Mouse (Mus musculus) hindbrain, embryonic 14.5 days (tissue): ENCODE measurements around the gene Fgfr4. TPM values are rescaled to one million over a fixed set of nuclear protein-coding genes. Genes with fewer than 3 reads are reported as not detected.

Source experiments
- ATAC-seq: fragments of 200-750 bp; cut with Nextera tagmentation; 2 replicates; pipeline ENCODE4 v1.8.0; 2017; ENCODE audit warnings: moderate number of reproducible peaks, mild to moderate bottlenecking, moderate TSS enrichment, moderate library complexity; ENCODE audit not compliant: low FRiP score
- DNase-seq: peaks from one replicate; pipeline ENCODE4 v3.0.0-alpha.2; 2015; ENCODE audit warnings: low spot score
- H3K27ac ChIP-seq: fragments of 300-500 bp; sonication (generic); 2 replicates; pipeline ENCODE4 v1.5.1; 2014; ENCODE audit warnings: mild to moderate bottlenecking, moderate library complexity
- H3K27me3 ChIP-seq: fragments of 300-500 bp; sonication (generic); 2 replicates; pipeline ENCODE4 v1.6.1; 2014; ENCODE audit warnings: mild to moderate bottlenecking, low read length, mixed read lengths; ENCODE audit not compliant: control insufficient read depth, insufficient read depth
- H3K36me3 ChIP-seq: fragments of 300-500 bp; sonication (generic); replicated peaks from 2 replicates; pipeline ENCODE4 v1.6.1; 2014; ENCODE audit not compliant: control insufficient read depth, insufficient read depth
- H3K4me1 ChIP-seq: fragments of 300-500 bp; sonication (generic); replicated peaks from 2 replicates; pipeline ENCODE4 v1.6.1; 2014; ENCODE audit warnings: antibody characterized with exemption, low read length, mixed read lengths; ENCODE audit not compliant: control insufficient read depth, insufficient read depth
- H3K4me2 ChIP-seq: fragments of 300-500 bp; sonication (generic); replicated peaks from 2 replicates; pipeline ENCODE4 v1.6.1; 2014; ENCODE audit warnings: mild to moderate bottlenecking, moderate library complexity
- H3K4me3 ChIP-seq: fragments of 300-500 bp; sonication (generic); replicated peaks from 2 replicates; pipeline ENCODE4 v1.5.1; 2014; ENCODE audit warnings: mild to moderate bottlenecking, low read length
- H3K9ac ChIP-seq: fragments of 300-500 bp; sonication (generic); 2 replicates; pipeline ENCODE4 v1.6.1; 2014
- H3K9me3 ChIP-seq: fragments of 300-500 bp; sonication (generic); 2 replicates; pipeline ENCODE4 v1.6.1; 2016; ENCODE audit warnings: low read length; ENCODE audit not compliant: control insufficient read depth
- WGBS: fragments of 180-500 bp; shearing (Covaris S2); extraction: QIAGEN DNeasy Blood & Tissue Kit; methylation state at CpG from one replicate; pipeline ENCODE4 v1.1.7; 2014; 5-methylcytosine and 5-hydroxymethylcytosine counted together
- polyA plus RNA-seq: library from polyadenylated mRNA; unstranded; fragments of >200 nt; fragmentation: Nextera tagmentation; extraction: Ambion mirVana; gene quantifications from 2 replicates; pipeline ENCODE4 v1.2.1, GENCODE M21; 2014

Gene Fgfr4
- polyA plus RNA-seq, 1 experiment from 2014 or later, result 0.92 TPM

GRCm38 (mm10) chr13:55133448-55133847 is 19.0 kb upstream of the Fgfr4 start, which contains the start of gene Gm17617:
Gene Gm17617, minus strand, starts transcription at chr13:55133548.
- Histone ChIP-seq H3K36me3 (peaks cover 52% of the 10 kb centered on the region), H3K9ac (no peak within 1 kb of the TSS), H3K9me3 (no peaks in the 10 kb centered on the region), H3K4me3 (no peak within 1 kb of the TSS), H3K4me2 (no peak within 1 kb of the TSS), H3K27ac (no peak within 1 kb of the TSS), H3K4me1 (no peaks in the 10 kb centered on the region), H3K27me3 (no peaks in the 10 kb centered on the region)
- ATAC-seq, result no peak
- WGBS, result 98% methylated on average over 2 of the region's 2 CpGs
- DNase-seq, result no peak

- H3K27ac ChIP-seq, result no peak overlapping the region
- no peaks in the 10 kb centered on the region for H3K4me1 ChIP-seq
- H3K9ac ChIP-seq, result no peak overlapping the region
- H3K27me3 ChIP-seq, result no peaks in the 10 kb centered on the region
- no peak overlapping the region for H3K4me2 ChIP-seq
- H3K36me3 ChIP-seq, result peaks cover 33% of the 10 kb centered on the region
- ATAC-seq (no peak), DNase-seq (peak; percentile 31)
- no peak overlapping the region for H3K4me3 ChIP-seq
- 5% methylated on average over 5 of the region's 5 CpGs for WGBS
- H3K9me3 ChIP-seq, result no peaks in the 10 kb centered on the region
Measured at GRCm38 (mm10) chr13:55135382-55135781, 17.1 kb upstream of the Fgfr4 start.

DNA sequence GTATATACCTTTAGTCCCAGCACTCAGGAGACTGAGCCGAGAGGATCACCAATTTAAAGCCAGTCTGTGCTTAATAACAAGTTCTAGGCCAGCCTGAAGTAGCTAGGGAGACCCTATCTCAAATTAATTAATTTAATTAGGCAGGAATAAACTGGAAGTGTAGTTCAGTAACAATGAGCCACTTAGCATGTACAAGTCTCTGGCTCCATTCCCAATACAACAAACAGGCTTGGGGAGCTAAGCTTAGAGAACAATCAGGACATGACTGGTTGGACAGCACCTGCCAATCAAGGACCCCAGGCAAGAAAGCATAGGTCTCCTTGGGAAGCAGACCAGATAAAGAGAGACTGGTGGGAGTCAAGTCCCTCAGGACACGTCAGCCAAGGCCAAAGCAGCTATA is 12.2 kb upstream of the Fgfr4 start:
- WGBS, result 84% methylated on average over 2 of the region's 2 CpGs
- ATAC-seq, result no peak
- DNase-seq, result no peak
- Histone ChIP-seq H3K9ac (no peak overlapping the region), H3K27me3 (no peaks in the 10 kb centered on the region), H3K4me1 (no peaks in the 10 kb centered on the region), H3K4me3 (no peak overlapping the region), H3K36me3 (no peaks in the 10 kb centered on the region), H3K9me3 (no peaks in the 10 kb centered on the region), H3K4me2 (no peak overlapping the region), H3K27ac (no peak overlapping the region)

- Histone ChIP-seq H3K27ac (no peak overlapping the region), H3K9ac (no peak overlapping the region), H3K36me3 (no peaks in the 10 kb centered on the region), H3K4me3 (no peak overlapping the region), H3K9me3 (no peaks in the 10 kb centered on the region), H3K27me3 (peaks cover 28% of the 10 kb centered on the region), H3K4me2 (no peak overlapping the region), H3K4me1 (peaks cover 6% of the 10 kb centered on the region; the same call in 1 of the 2 replicates)
- no peak for DNase-seq
- WGBS, result 76% methylated on average over 5 of the region's 5 CpGs
- ATAC-seq, result no peak
Measured at GRCm38 (mm10) chr13:55153951-55154350, 1.5 kb downstream of the Fgfr4 start.

- DNase-seq (no peak), ATAC-seq (no peak)
- no peaks in the 10 kb centered on the region for H3K4me1 ChIP-seq
- no peak overlapping the region for H3K4me2 ChIP-seq
- H3K27me3 ChIP-seq, result no peaks in the 10 kb centered on the region
- H3K9me3 ChIP-seq, result no peaks in the 10 kb centered on the region
- no peaks in the 10 kb centered on the region for H3K36me3 ChIP-seq
- no peak overlapping the region for H3K4me3 ChIP-seq
- no peak overlapping the region for H3K9ac ChIP-seq
- no peak overlapping the region for H3K27ac ChIP-seq
- 72% methylated on average over 7 of the region's 7 CpGs for WGBS
Measured at GRCm38 (mm10) chr13:55162365-55162764, 9.9 kb downstream of the Fgfr4 start.

DNA sequence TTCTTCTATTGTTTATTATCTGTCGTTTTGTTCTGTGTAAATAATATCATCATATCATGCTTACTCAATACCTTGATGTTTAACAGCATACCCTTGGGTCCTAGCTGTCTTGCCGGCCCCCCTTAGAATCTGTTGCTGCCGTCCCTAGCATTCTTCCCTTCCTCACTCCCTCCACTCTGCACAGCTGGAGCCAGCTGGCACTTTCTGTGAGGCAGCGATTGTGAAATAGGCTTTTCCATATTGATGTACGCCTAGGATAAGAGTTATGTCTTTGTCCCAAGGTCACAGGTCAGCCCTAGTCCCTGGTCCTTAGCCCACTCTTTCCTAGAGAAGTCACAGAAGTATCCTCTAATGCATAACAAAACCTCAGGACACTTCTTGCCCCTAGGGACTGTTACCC is 11.1 kb downstream of the Fgfr4 start:
- no peak overlapping the region for H3K4me2 ChIP-seq
- WGBS, result 53% methylated on average over 5 of the region's 5 CpGs
- no peaks in the 10 kb centered on the region for H3K27me3 ChIP-seq
- H3K4me1 ChIP-seq, result no peaks in the 10 kb centered on the region; the same call in 1 of the 2 replicates
- no peaks in the 10 kb centered on the region for H3K9me3 ChIP-seq
- DNase-seq, result no peak
- no peak overlapping the region for H3K9ac ChIP-seq
- no peak overlapping the region for H3K4me3 ChIP-seq
- H3K27ac ChIP-seq, result no peak overlapping the region
- H3K36me3 ChIP-seq, result no peaks in the 10 kb centered on the region
- no peak for ATAC-seq

GRCm38 (mm10) chr13:55165831-55166339 is 13.4 kb downstream of the Fgfr4 start:
- Histone ChIP-seq H3K4me3 (no peak overlapping the region), H3K27me3 (no peaks in the 10 kb centered on the region), H3K36me3 (no peaks in the 10 kb centered on the region), H3K4me2 (no peak overlapping the region), H3K9ac (no peak overlapping the region), H3K4me1 (peaks cover 8% of the 10 kb centered on the region), H3K27ac (no peak overlapping the region), H3K9me3 (no peaks in the 10 kb centered on the region)
- ATAC-seq (no peak), DNase-seq (no peak)
- WGBS, result 90% methylated on average over 16 of the region's 16 CpGs

DNA sequence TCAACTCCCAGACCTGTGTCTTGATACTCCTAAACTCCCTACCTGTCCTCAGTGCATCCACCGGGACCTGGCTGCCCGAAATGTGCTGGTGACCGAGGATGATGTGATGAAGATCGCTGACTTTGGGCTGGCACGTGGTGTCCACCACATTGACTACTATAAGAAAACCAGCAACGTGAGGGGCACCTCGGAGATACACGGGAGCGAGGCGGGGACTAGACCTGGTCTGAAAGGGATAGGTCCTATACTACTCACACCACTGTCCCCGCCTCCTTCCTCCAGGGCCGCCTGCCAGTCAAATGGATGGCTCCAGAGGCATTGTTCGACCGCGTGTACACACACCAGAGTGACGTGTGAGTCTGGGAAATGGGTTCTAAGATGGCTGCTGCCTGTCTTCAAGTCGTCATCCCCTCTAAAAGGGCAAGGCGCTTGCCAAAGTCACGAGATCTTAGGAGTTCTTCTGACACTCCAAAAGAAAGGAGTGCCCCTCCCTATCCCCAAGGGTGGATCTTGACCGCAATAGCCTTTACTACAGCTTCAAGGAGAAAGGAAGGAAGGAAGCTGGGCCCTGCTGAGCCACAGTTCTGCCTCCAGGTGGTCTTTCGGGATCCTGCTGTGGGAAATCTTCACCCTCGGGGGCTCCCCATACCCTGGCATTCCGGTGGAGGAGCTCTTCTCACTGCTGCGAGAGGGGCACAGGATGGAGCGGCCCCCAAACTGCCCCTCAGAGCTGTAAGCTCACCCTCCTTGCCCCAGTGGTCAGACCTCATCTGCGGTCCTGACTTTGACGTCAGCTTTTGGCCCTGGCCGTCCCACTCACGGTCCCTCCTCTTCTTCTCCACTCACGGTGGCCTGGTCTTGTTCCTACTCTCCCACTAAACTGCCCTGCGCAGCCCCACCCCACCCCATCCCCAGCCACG is 14.6 kb downstream of the Fgfr4 start:
- H3K9ac ChIP-seq, result no peak overlapping the region
- H3K4me3 ChIP-seq, result no peak overlapping the region
- H3K4me1 ChIP-seq, result peaks cover 18% of the 10 kb centered on the region
- no peak overlapping the region for H3K27ac ChIP-seq
- no peaks in the 10 kb centered on the region for H3K36me3 ChIP-seq
- H3K4me2 ChIP-seq, result no peak overlapping the region
- H3K27me3 ChIP-seq, result no peaks in the 10 kb centered on the region
- ATAC-seq, result no peak
- DNase-seq, result no peak
- 92% methylated on average over 32 of the region's 32 CpGs for WGBS
- no peaks in the 10 kb centered on the region for H3K9me3 ChIP-seq

DNA sequence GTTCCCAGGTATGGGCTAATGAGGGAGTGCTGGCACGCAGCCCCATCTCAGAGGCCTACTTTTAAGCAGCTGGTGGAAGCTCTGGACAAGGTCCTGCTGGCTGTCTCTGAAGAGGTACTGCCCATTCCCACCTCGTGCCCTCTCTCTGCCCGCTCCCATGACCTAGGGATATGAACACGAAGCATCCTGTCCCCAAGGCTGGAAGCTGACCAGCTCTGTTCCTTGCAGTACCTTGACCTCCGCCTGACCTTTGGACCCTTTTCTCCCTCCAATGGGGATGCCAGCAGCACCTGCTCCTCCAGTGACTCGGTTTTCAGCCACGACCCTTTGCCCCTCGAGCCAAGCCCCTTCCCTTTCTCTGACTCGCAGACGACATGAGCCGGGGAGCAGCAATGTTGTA is 15.4 kb downstream of the Fgfr4 start:
- WGBS, result 76% methylated on average over 11 of the region's 11 CpGs
- no peak for DNase-seq
- Histone ChIP-seq H3K27ac (no peak overlapping the region), H3K9ac (no peak overlapping the region), H3K9me3 (no peaks in the 10 kb centered on the region), H3K4me3 (no peak overlapping the region), H3K36me3 (no peaks in the 10 kb centered on the region), H3K27me3 (no peaks in the 10 kb centered on the region), H3K4me2 (no peak overlapping the region), H3K4me1 (peaks cover 20% of the 10 kb centered on the region)
- no peak for ATAC-seq
